Mouse (Mus musculus) cerebellum, adult 2 months (tissue): Measurements from ENCODE around the gene Mrpl51.

Source experiments
- CTCF ChIP-seq: fragments of 200-500 bp; IDR thresholded peaks from 2 replicates; pipeline ENCODE4 v1.5.1; 2011; ENCODE audit warnings: low read depth, mild to moderate bottlenecking, control low read depth, low read length, moderate library complexity, borderline replicate concordance; ENCODE audit not compliant: insufficient read depth
- POLR2A ChIP-seq: fragments of 200-500 bp; IDR thresholded peaks from 2 replicates; pipeline ENCODE4 v1.6.1; 2011; ENCODE audit warnings: low read length, control low read depth, borderline replicate concordance; ENCODE audit not compliant: insufficient read depth

GRCm38 (mm10) chr6:125197166-125197565, 5.6 kb downstream of the Mrpl51 start:
- no peak for TF ChIP-seq CTCF
- no peak for TF ChIP-seq POLR2A
